Comparison of ENCODE assay signal across 23 mouse cellular contexts in genomic region chr1:170665200-170665599, GRCm38 (mm10). TPM values are rescaled to one million over a fixed set of nuclear protein-coding genes. Genes with fewer than 3 reads are reported as not detected.
DNase-seq lines count a peak whose midpoint lies in the region; ATAC-seq and TF ChIP-seq lines count a peak whose summit lies in the region.
"Had no signal": no experiment of that assay in that cellular context is flagged by ENCODE, and none has a peak within 500 bp of the region (broad histone marks: within the 10 kb centered on the region; RNA-seq: fewer than 3 reads in every experiment).

No protein-coding gene starts in this region.

- ATAC-seq in embryonic facial prominence, embryonic 13.5 days (ENCODE audit: insufficient number of reproducible peaks, insufficient read depth, low FRiP score, low TSS enrichment, low read depth): no peak
- no peak for ATAC-seq in forebrain, embryonic 14.5 days
- ATAC-seq: liver, embryonic 12.5 days; midbrain, embryonic 16.5 days had no signal

- 73% methylated on average over 7 of the region's 7 CpGs for WGBS in embryonic facial prominence, embryonic 13.5 days
- WGBS in embryonic facial prominence, embryonic 10.5 days: 76% methylated on average over 7 of the region's 7 CpGs
- 77% methylated on average over 7 of the region's 7 CpGs for WGBS in forebrain, embryonic 14.5 days

- H3K27ac ChIP-seq in embryonic facial prominence, embryonic 13.5 days: 0 out of 2 replicates have a peak overlapping the region, but pooled peaks have one; percentile 53
- H3K27ac ChIP-seq in embryonic facial prominence, embryonic 10.5 days (replicated peaks): no peak overlapping the region
- H3K27ac ChIP-seq in embryonic fibroblast, embryonic 13.5 days (ENCODE audit: insufficient read depth, low read length): peak overlapping the region; percentile 16; the same call in 1 of the 2 replicates
- H3K27ac ChIP-seq in forebrain, embryonic 14.5 days (ENCODE audit: low read depth, low read length): no peak overlapping the region
- H3K27ac ChIP-seq: embryonic facial prominence, embryonic 12.5 days; forebrain, embryonic 12.5 days; left cerebral cortex, adult 2 months; liver, embryonic 12.5 days; stomach, postnatal 0 days had no signal

- no peak overlapping the region for H3K4me2 ChIP-seq in embryonic facial prominence, embryonic 13.5 days
- no peak overlapping the region for H3K4me2 ChIP-seq in forebrain, embryonic 14.5 days (ENCODE audit: low read length)
- H3K4me2 ChIP-seq: embryonic facial prominence, embryonic 12.5 days; forebrain, embryonic 12.5 days; heart, embryonic 12.5 days; liver, embryonic 12.5 days; lung, embryonic 14.5 days had no signal

- no peak for TF ChIP-seq CTCF in embryonic fibroblast, embryonic 13.5 days (IDR thresholded peaks at IDR 0.05; ENCODE audit: borderline replicate concordance, insufficient read depth, low read length)

- no peaks in the 10 kb centered on the region for H3K9me3 ChIP-seq in embryonic facial prominence, embryonic 13.5 days
- no peaks in the 10 kb centered on the region for H3K9me3 ChIP-seq in embryonic facial prominence, embryonic 10.5 days
- H3K9me3 ChIP-seq in forebrain, embryonic 14.5 days (replicated peaks; ENCODE audit: control insufficient read depth, low read length): no peaks in the 10 kb centered on the region
- H3K9me3 ChIP-seq: embryonic facial prominence, embryonic 12.5 days; forebrain, embryonic 12.5 days; heart, embryonic 12.5 days; liver, embryonic 12.5 days had no signal

- H3K36me3 ChIP-seq in embryonic facial prominence, embryonic 13.5 days: peaks cover 26% of the 10 kb centered on the region
- peaks cover 29% of the 10 kb centered on the region for H3K36me3 ChIP-seq in embryonic facial prominence, embryonic 10.5 days (replicated peaks)
- peaks cover 31% of the 10 kb centered on the region for H3K36me3 ChIP-seq in forebrain, embryonic 14.5 days (ENCODE audit: control insufficient read depth, insufficient read depth, low read length)
- H3K36me3 ChIP-seq: liver, embryonic 12.5 days had no signal

- H3K27me3 ChIP-seq in embryonic facial prominence, embryonic 13.5 days: no peaks in the 10 kb centered on the region
- no peaks in the 10 kb centered on the region for H3K27me3 ChIP-seq in embryonic facial prominence, embryonic 10.5 days (replicated peaks; ENCODE audit: low read depth, poor library complexity, severe bottlenecking)
- H3K27me3 ChIP-seq in forebrain, embryonic 14.5 days (replicated peaks; ENCODE audit: control insufficient read depth, insufficient read depth, low read length): no peaks in the 10 kb centered on the region
- H3K27me3 ChIP-seq: embryonic facial prominence, embryonic 12.5 days; forebrain, embryonic 12.5 days; heart, embryonic 12.5 days; liver, embryonic 12.5 days had no signal

- no peak for TF ChIP-seq POLR2A in embryonic fibroblast, embryonic 13.5 days (IDR thresholded peaks at IDR 0.05; ENCODE audit: low read depth, low read length)

- no peak overlapping the region for H3K9ac ChIP-seq in embryonic facial prominence, embryonic 13.5 days
- H3K9ac ChIP-seq in forebrain, embryonic 14.5 days (ENCODE audit: low read length): no peak overlapping the region
- H3K9ac ChIP-seq: embryonic facial prominence, embryonic 12.5 days; forebrain, embryonic 12.5 days; heart, embryonic 12.5 days; liver, embryonic 12.5 days; lung, embryonic 14.5 days had no signal

- 0 out of 2 replicates have a peak, but pooled peaks cover 8% of the 10 kb centered on the region for H3K4me1 ChIP-seq in embryonic facial prominence, embryonic 13.5 days
- 0 out of 2 replicates have a peak, but pooled peaks cover 4% of the 10 kb centered on the region for H3K4me1 ChIP-seq in embryonic facial prominence, embryonic 10.5 days
- H3K4me1 ChIP-seq in embryonic fibroblast, embryonic 13.5 days (ENCODE audit: control insufficient read depth, insufficient read depth, low read length): no peaks in the 10 kb centered on the region
- H3K4me1 ChIP-seq in forebrain, embryonic 14.5 days (ENCODE audit: control insufficient read depth, insufficient read depth, low read length): no peaks in the 10 kb centered on the region
- H3K4me1 ChIP-seq: embryonic facial prominence, embryonic 12.5 days; forebrain, embryonic 12.5 days; heart, embryonic 12.5 days; liver, embryonic 12.5 days had no signal

- intact Hi-C loops in left cerebral cortex, postnatal 4 days (cut with DNase I): no loop called here

- H3K4me3 ChIP-seq in embryonic facial prominence, embryonic 13.5 days: no peak overlapping the region
- no peak overlapping the region for H3K4me3 ChIP-seq in embryonic facial prominence, embryonic 10.5 days
- no peak overlapping the region for H3K4me3 ChIP-seq in embryonic fibroblast, embryonic 13.5 days (ENCODE audit: insufficient read depth, low read length)
- H3K4me3 ChIP-seq in forebrain, embryonic 14.5 days (ENCODE audit: low read depth, low read length): no peak overlapping the region
- H3K4me3 ChIP-seq: embryonic facial prominence, embryonic 12.5 days; forebrain, embryonic 12.5 days; heart, embryonic 12.5 days; left cerebral cortex, adult 2 months; liver, embryonic 12.5 days had no signal

- no peak for DNase-seq in embryonic facial prominence, embryonic 10.5 days (ENCODE audit: low spot score)
- peak; percentile 78 for DNase-seq in left cerebral cortex, postnatal 4 days
- no peak for DNase-seq in left cerebral cortex, adult 11 months (ENCODE audit: low spot score)
- DNase-seq in NIH3T3 (ENCODE audit: low read depth): peak; percentile 73
- no peak for DNase-seq in forebrain, embryonic 14.5 days (ENCODE audit: low spot score)
- no peak for DNase-seq in heart, adult 9 months (ENCODE audit: low spot score in 2 of 2)
- DNase-seq: adrenal gland, postnatal 10 days; B cell, adult 2 months; gastrocnemius, postnatal 36 days; heart, postnatal 14 days; kidney, adult 18-20 months; kidney, postnatal 10 days; lung, embryonic 14.5 days; lung, postnatal 36 days had no signal

RNA-seq across cellular contexts. Expression of gene Olfml2b, which starts 20.9 kb away (rescaled TPM):
- 12.2 and 13.0 TPM in 2 replicates for polyA plus RNA-seq in embryonic facial prominence, embryonic 13.5 days (2015; fragmentation: Nextera tagmentation; extraction: Ambion mirVana)
- 5.5 and 6.0 TPM in 2 replicates for polyA plus RNA-seq in embryonic facial prominence, embryonic 10.5 days (2016; fragmentation: Nextera tagmentation; extraction: Ambion mirVana)
- 1 to 10 TPM; 7.3 to 7.4 TPM for total RNA-seq in left cerebral cortex, postnatal 4 days (2021)
- polyA plus RNA-seq in embryonic fibroblast, embryonic 13.5 days (2011; ENCODE audit: insufficient read length, low read depth, missing spikeins): 59.1 and 62.1 TPM in 2 replicates
- polyA plus RNA-seq in forebrain, embryonic 14.5 days (2014; fragmentation: Nextera tagmentation; extraction: Ambion mirVana): 9.7 and 10.7 TPM in 2 replicates

Comparison
In these comparisons a context has a peak if more than half of its experiments do, and no peak if none do; other contexts are left out.
1. H3K27ac ChIP-seq: peak in embryonic facial prominence, embryonic 13.5 days (single experiment) and embryonic fibroblast, embryonic 13.5 days (single experiment); none in embryonic facial prominence, embryonic 10.5 days (single experiment) and forebrain, embryonic 14.5 days (single experiment).
2. DNase-seq: peak in left cerebral cortex, postnatal 4 days (single experiment) and NIH3T3 (single experiment); none in embryonic facial prominence, embryonic 10.5 days (single experiment), left cerebral cortex, adult 11 months (single experiment), forebrain, embryonic 14.5 days (single experiment) and heart, adult 9 months (0 of 2).